22 mouse cellular contexts compared by ENCODE assay signal in genomic region chr7:76321866-76322553, GRCm38 (mm10).
A peak's percentile ranks its signal among the peaks of the same experiment; 100 is the strongest.
DNase-seq lines count a peak whose midpoint lies in the region; ATAC-seq and TF ChIP-seq lines count a peak whose summit lies in the region.
"Had no signal": no experiment of that assay in that cellular context is flagged by ENCODE, and none has a peak within 500 bp of the region (broad histone marks: within the 10 kb centered on the region; RNA-seq: fewer than 3 reads in every experiment).

No protein-coding gene starts in this region.

- no peaks in the 10 kb centered on the region for H3K27me3 ChIP-seq in kidney, embryonic 14.5 days (ENCODE audit: control insufficient read depth, insufficient read depth, low read length)
- no peaks in the 10 kb centered on the region; the same call in 1 of the 2 replicates for H3K27me3 ChIP-seq in kidney, adult 2 months (replicated peaks; ENCODE audit: control insufficient read depth, insufficient read depth, low read length)
- H3K27me3 ChIP-seq in kidney, embryonic 16.5 days (ENCODE audit: insufficient read depth, low read length), result no peaks in the 10 kb centered on the region
- H3K27me3 ChIP-seq: embryonic facial prominence, embryonic 12.5 days; forebrain, embryonic 13.5 days; forebrain, embryonic 15.5 days; Patski had no signal

- no peaks in the 10 kb centered on the region for H3K36me3 ChIP-seq in kidney, embryonic 14.5 days (ENCODE audit: control insufficient read depth, insufficient read depth, low read length)
- no peaks in the 10 kb centered on the region for H3K36me3 ChIP-seq in kidney, adult 2 months (ENCODE audit: control insufficient read depth, insufficient read depth, low read length)
- no peaks in the 10 kb centered on the region for H3K36me3 ChIP-seq in kidney, embryonic 16.5 days (ENCODE audit: insufficient read depth, low read length)
- H3K36me3 ChIP-seq: embryonic facial prominence, embryonic 10.5 days; embryonic facial prominence, embryonic 12.5 days; forebrain, embryonic 15.5 days; G1E had no signal

- no peaks in the 10 kb centered on the region for H3K4me1 ChIP-seq in kidney, embryonic 14.5 days (ENCODE audit: control insufficient read depth, insufficient read depth, low read length)
- no peaks in the 10 kb centered on the region for H3K4me1 ChIP-seq in kidney, adult 2 months (ENCODE audit: control insufficient read depth, insufficient read depth, low read length)
- H3K4me1 ChIP-seq in kidney, embryonic 16.5 days (ENCODE audit: insufficient read depth, low read length), result no peaks in the 10 kb centered on the region
- H3K4me1 ChIP-seq: embryonic facial prominence, embryonic 10.5 days; embryonic facial prominence, embryonic 12.5 days; forebrain, embryonic 13.5 days; forebrain, embryonic 15.5 days had no signal

- ATAC-seq in kidney, embryonic 14.5 days (ENCODE audit: low FRiP score, low TSS enrichment), result peak; percentile 73
- ATAC-seq in kidney, embryonic 16.5 days (ENCODE audit: low FRiP score, low TSS enrichment), result peak; percentile 79
- ATAC-seq: activated CD4-positive, CD25-positive, alpha-beta regulatory T cell, adult 4 months; CD4-positive, CD25-positive, alpha-beta regulatory T cell, adult 4 months; forebrain, embryonic 13.5 days; forebrain, embryonic 15.5 days; Patski had no signal

- no peak overlapping the region for H3K9ac ChIP-seq in kidney, embryonic 14.5 days (ENCODE audit: low read depth, low read length)
- H3K9ac ChIP-seq in kidney, embryonic 16.5 days (replicated peaks; ENCODE audit: low read length), result no peak overlapping the region
- H3K9ac ChIP-seq: embryonic facial prominence, embryonic 12.5 days; forebrain, embryonic 13.5 days; forebrain, embryonic 15.5 days had no signal

- no peak overlapping the region for H3K4me3 ChIP-seq in kidney, embryonic 14.5 days (ENCODE audit: low read length)
- no peak overlapping the region for H3K4me3 ChIP-seq in kidney, adult 2 months (ENCODE audit: insufficient read depth, low read depth, low read length)
- no peak overlapping the region for H3K4me3 ChIP-seq in kidney, embryonic 16.5 days (ENCODE audit: low read length)
- H3K4me3 ChIP-seq: embryonic facial prominence, embryonic 10.5 days; embryonic facial prominence, embryonic 12.5 days; forebrain, embryonic 13.5 days; forebrain, embryonic 15.5 days had no signal

- WGBS in kidney, embryonic 14.5 days, result 45% methylated on average over 4 of the region's 4 CpGs
- WGBS in kidney, adult 2 months, result 34% methylated on average over 4 of the region's 4 CpGs
- 41% methylated on average over 4 of the region's 4 CpGs for WGBS in kidney, embryonic 16.5 days

- no peak for TF ChIP-seq CTCF in kidney, adult 2 months (conservative IDR thresholded peaks at IDR 0.05; ENCODE audit: insufficient read depth, insufficient read length, low read depth, low read length)

- H3K4me2 ChIP-seq in kidney, embryonic 14.5 days (replicated peaks; ENCODE audit: low read depth, low read length), result no peak overlapping the region
- H3K4me2 ChIP-seq in kidney, embryonic 16.5 days (replicated peaks; ENCODE audit: low read depth, low read length), result no peak overlapping the region
- H3K4me2 ChIP-seq: embryonic facial prominence, embryonic 12.5 days; forebrain, embryonic 13.5 days; forebrain, embryonic 15.5 days had no signal

- TF ChIP-seq POLR2A in kidney, adult 2 months (IDR thresholded peaks at IDR 0.05; ENCODE audit: low read depth, low read length), result no peak

- no peaks in the 10 kb centered on the region for H3K9me3 ChIP-seq in kidney, embryonic 14.5 days (ENCODE audit: control insufficient read depth, low read length)
- H3K9me3 ChIP-seq in kidney, embryonic 16.5 days (ENCODE audit: low read length), result no peaks in the 10 kb centered on the region
- H3K9me3 ChIP-seq: embryonic facial prominence, embryonic 10.5 days; embryonic facial prominence, embryonic 12.5 days; forebrain, embryonic 13.5 days; forebrain, embryonic 15.5 days; G1E had no signal

- no peak overlapping the region for H3K27ac ChIP-seq in kidney, embryonic 14.5 days (ENCODE audit: low read depth, low read length)
- no peak overlapping the region for H3K27ac ChIP-seq in kidney, adult 2 months (ENCODE audit: insufficient read depth, low read depth, low read length)
- H3K27ac ChIP-seq in kidney, embryonic 16.5 days (ENCODE audit: low read length), result no peak overlapping the region
- H3K27ac ChIP-seq: embryonic facial prominence, embryonic 10.5 days; embryonic facial prominence, embryonic 12.5 days; forebrain, embryonic 13.5 days; forebrain, embryonic 15.5 days had no signal

- DNase-seq in kidney, adult 2 months, result no peak
- DNase-seq in kidney, postnatal 25 days, result no peak
- DNase-seq in skeletal muscle tissue, adult 2 months (ENCODE audit: low read depth, low spot score), result peak; percentile 18
- DNase-seq: adrenal gland, adult 8-10 months; adrenal gland, postnatal 14 days; adrenal gland, postnatal 36 days; B cell, adult 2 months; cerebellum, adult 11-12 months; cerebellum, adult 2 months; cerebellum, adult 9-10 months; cerebellum, postnatal 10 days; cerebellum, postnatal 25 days had no signal
